ENCODE assay signal across 12 mouse cellular contexts in genomic region chr7:41451864-41452263, GRCm38 (mm10). TPM values are rescaled to one million over a fixed set of nuclear protein-coding genes. Genes with fewer than 3 reads are reported as not detected.
DNase-seq lines count a peak whose midpoint lies in the region; ATAC-seq and TF ChIP-seq lines count a peak whose summit lies in the region.
"Had no signal": no experiment of that assay in that cellular context is flagged by ENCODE, and none has a peak within 500 bp of the region (broad histone marks: within the 10 kb centered on the region; RNA-seq: fewer than 3 reads in every experiment).

No protein-coding gene starts in this region.

- no peaks in the 10 kb centered on the region for H3K4me1 ChIP-seq in forebrain, embryonic 14.5 days (ENCODE audit: control insufficient read depth, insufficient read depth, low read length)
- H3K4me1 ChIP-seq in forebrain, embryonic 16.5 days (replicated peaks; ENCODE audit: control insufficient read depth, insufficient read depth, low read length): no peaks in the 10 kb centered on the region
- no peaks in the 10 kb centered on the region for H3K4me1 ChIP-seq in hindbrain, embryonic 12.5 days
- no peaks in the 10 kb centered on the region for H3K4me1 ChIP-seq in midbrain, embryonic 15.5 days
- H3K4me1 ChIP-seq: limb, embryonic 13.5 days had no signal

- H3K4me2 ChIP-seq in forebrain, embryonic 14.5 days (ENCODE audit: low read length): no peak overlapping the region
- H3K4me2 ChIP-seq in forebrain, embryonic 16.5 days (ENCODE audit: low read length): no peak overlapping the region
- 0 out of 2 replicates have a peak overlapping the region, but pooled peaks have one; percentile 21 for H3K4me2 ChIP-seq in hindbrain, embryonic 12.5 days (replicated peaks)
- peak overlapping the region; percentile 28 for H3K4me2 ChIP-seq in midbrain, embryonic 15.5 days
- H3K4me2 ChIP-seq: limb, embryonic 13.5 days had no signal

- DNase-seq in forebrain, embryonic 14.5 days (ENCODE audit: low spot score): peak; percentile 0
- peak; percentile 22 for DNase-seq in ES-CJ7 (ENCODE audit: low read depth, low spot score)
- no peak for DNase-seq in gastrocnemius, adult 2 months
- DNase-seq in urinary bladder, postnatal 4 days (ENCODE audit: low spot score in 2 of 2): no peak
- no peak for DNase-seq in lung, postnatal 4 days
- DNase-seq: thymus, postnatal 36 days had no signal

- ATAC-seq in forebrain, embryonic 14.5 days: no peak
- no peak for ATAC-seq in forebrain, embryonic 16.5 days
- no peak for ATAC-seq in hindbrain, embryonic 12.5 days (ENCODE audit: low FRiP score)
- ATAC-seq in midbrain, embryonic 15.5 days (replicated peaks): peak; percentile 71; the same call in 1 of the 2 replicates

- intact Hi-C loops in gastrocnemius, adult 2 months (cut with DNase I): no loop called here

- H3K36me3 ChIP-seq in forebrain, embryonic 14.5 days (ENCODE audit: control insufficient read depth, insufficient read depth, low read length): no peaks in the 10 kb centered on the region
- no peaks in the 10 kb centered on the region for H3K36me3 ChIP-seq in forebrain, embryonic 16.5 days (ENCODE audit: control insufficient read depth, insufficient read depth)
- no peaks in the 10 kb centered on the region for H3K36me3 ChIP-seq in hindbrain, embryonic 12.5 days
- H3K36me3 ChIP-seq in midbrain, embryonic 15.5 days (replicated peaks): no peaks in the 10 kb centered on the region
- H3K36me3 ChIP-seq: limb, embryonic 13.5 days had no signal

- 8% methylated on average over 10 of the region's 10 CpGs for WGBS in forebrain, embryonic 14.5 days
- WGBS in forebrain, embryonic 16.5 days: 10% methylated on average over 10 of the region's 10 CpGs
- WGBS in hindbrain, embryonic 12.5 days: 8% methylated on average over 10 of the region's 10 CpGs
- WGBS in midbrain, embryonic 15.5 days: 10% methylated on average over 10 of the region's 10 CpGs

- TF ChIP-seq CTCF in gastrocnemius, adult 2 months (IDR thresholded peaks at IDR 0.05): no peak

- no peaks in the 10 kb centered on the region for H3K27me3 ChIP-seq in forebrain, embryonic 14.5 days (replicated peaks; ENCODE audit: control insufficient read depth, insufficient read depth, low read length)
- H3K27me3 ChIP-seq in forebrain, embryonic 16.5 days (replicated peaks; ENCODE audit: control insufficient read depth, insufficient read depth, low read length): no peaks in the 10 kb centered on the region
- no peaks in the 10 kb centered on the region for H3K27me3 ChIP-seq in hindbrain, embryonic 12.5 days
- no peaks in the 10 kb centered on the region for H3K27me3 ChIP-seq in midbrain, embryonic 15.5 days (replicated peaks)
- H3K27me3 ChIP-seq: limb, embryonic 13.5 days had no signal

- H3K9me3 ChIP-seq in forebrain, embryonic 14.5 days (replicated peaks; ENCODE audit: control insufficient read depth, low read length): 0 out of 2 replicates have a peak, but pooled peaks cover 3% of the 10 kb centered on the region
- peaks cover 2% of the 10 kb centered on the region for H3K9me3 ChIP-seq in forebrain, embryonic 16.5 days (ENCODE audit: control insufficient read depth, low read length)
- H3K9me3 ChIP-seq in hindbrain, embryonic 12.5 days (replicated peaks): peaks cover 8% of the 10 kb centered on the region; the same call in 1 of the 2 replicates
- H3K9me3 ChIP-seq in midbrain, embryonic 15.5 days: 0 out of 2 replicates have a peak, but pooled peaks cover 5% of the 10 kb centered on the region

- H3K9ac ChIP-seq in forebrain, embryonic 14.5 days (ENCODE audit: low read length): no peak overlapping the region
- H3K9ac ChIP-seq in forebrain, embryonic 16.5 days (replicated peaks; ENCODE audit: low read depth, low read length): no peak overlapping the region
- H3K9ac ChIP-seq in hindbrain, embryonic 12.5 days: no peak overlapping the region
- no peak overlapping the region for H3K9ac ChIP-seq in midbrain, embryonic 15.5 days
- H3K9ac ChIP-seq: limb, embryonic 13.5 days had no signal

- no peak overlapping the region for H3K4me3 ChIP-seq in forebrain, embryonic 14.5 days (ENCODE audit: low read depth, low read length)
- no peak overlapping the region for H3K4me3 ChIP-seq in forebrain, embryonic 16.5 days (replicated peaks; ENCODE audit: low read length)
- H3K4me3 ChIP-seq in hindbrain, embryonic 12.5 days: no peak overlapping the region
- H3K4me3 ChIP-seq in midbrain, embryonic 15.5 days: no peak overlapping the region
- H3K4me3 ChIP-seq in gastrocnemius, adult 2 months: no peak overlapping the region
- H3K4me3 ChIP-seq: layer of hippocampus, adult 2 months; limb, embryonic 13.5 days had no signal

- no peak overlapping the region for H3K27ac ChIP-seq in forebrain, embryonic 14.5 days (ENCODE audit: low read depth, low read length)
- H3K27ac ChIP-seq in forebrain, embryonic 16.5 days (ENCODE audit: low read length): no peak overlapping the region
- H3K27ac ChIP-seq in hindbrain, embryonic 12.5 days: no peak overlapping the region
- no peak overlapping the region for H3K27ac ChIP-seq in midbrain, embryonic 15.5 days
- H3K27ac ChIP-seq in gastrocnemius, adult 2 months: no peak overlapping the region
- H3K27ac ChIP-seq: layer of hippocampus, adult 2 months; limb, embryonic 13.5 days had no signal

RNA-seq across cellular contexts. Expression of gene Vmn2r57, which starts 3.4 kb away (rescaled TPM):
- polyA plus RNA-seq in forebrain, embryonic 14.5 days (2014; fragmentation: Nextera tagmentation; extraction: Ambion mirVana): 0.24 and 0.28 TPM in 2 replicates
- 0.29 and 0.48 TPM in 2 replicates for polyA plus RNA-seq in forebrain, embryonic 16.5 days (2015; fragmentation: Nextera tagmentation; extraction: Ambion mirVana)
- polyA plus RNA-seq in hindbrain, embryonic 12.5 days (2016; fragmentation: Nextera tagmentation; extraction: Ambion mirVana): 0.17 and 0.29 TPM in 2 replicates
- 0.42 and 0.57 TPM in 2 replicates for polyA plus RNA-seq in midbrain, embryonic 15.5 days (2015; fragmentation: Nextera tagmentation; extraction: Ambion mirVana)
- under 1 TPM; 0.20 to 0.22 TPM for total RNA-seq in gastrocnemius, adult 2 months (2021)

RNA-seq across cellular contexts. Expression of gene Gm20449, which starts 47.4 kb away (rescaled TPM):
- polyA plus RNA-seq in forebrain, embryonic 14.5 days (2014; fragmentation: Nextera tagmentation; extraction: Ambion mirVana): 0.10 TPM in 1 of 2 replicates, not detected in the other
- 0.07 and 0.10 TPM in 2 replicates for polyA plus RNA-seq in forebrain, embryonic 16.5 days (2015; fragmentation: Nextera tagmentation; extraction: Ambion mirVana)
- 0.09 and 0.12 TPM in 2 replicates for polyA plus RNA-seq in hindbrain, embryonic 12.5 days (2016; fragmentation: Nextera tagmentation; extraction: Ambion mirVana)
- 0.06 and 0.09 TPM in 2 replicates for polyA plus RNA-seq in midbrain, embryonic 15.5 days (2015; fragmentation: Nextera tagmentation; extraction: Ambion mirVana)
- total RNA-seq in gastrocnemius, adult 2 months (2021): under 1 TPM in 1 of 2 experiments, not detected in 1; 0.11 TPM
- total RNA-seq: common myeloid progenitor, adult 5-6 weeks had no signal

RNA-seq across cellular contexts. Expression of gene AW146154, which starts 47.8 kb away (rescaled TPM):
- 5.1 and 5.2 TPM in 2 replicates for polyA plus RNA-seq in forebrain, embryonic 14.5 days (2014; fragmentation: Nextera tagmentation; extraction: Ambion mirVana)
- polyA plus RNA-seq in forebrain, embryonic 16.5 days (2015; fragmentation: Nextera tagmentation; extraction: Ambion mirVana): 4.2 and 5.5 TPM in 2 replicates
- 6.9 and 9.0 TPM in 2 replicates for polyA plus RNA-seq in hindbrain, embryonic 12.5 days (2016; fragmentation: Nextera tagmentation; extraction: Ambion mirVana)
- polyA plus RNA-seq in midbrain, embryonic 15.5 days (2015; fragmentation: Nextera tagmentation; extraction: Ambion mirVana): 3.0 and 5.7 TPM in 2 replicates
- total RNA-seq in gastrocnemius, adult 2 months (2021): 1 to 10 TPM; 4.0 to 4.7 TPM

RNA-seq across cellular contexts. Expression of gene AI987944, which starts 58.7 kb away (rescaled TPM):
- polyA plus RNA-seq in forebrain, embryonic 14.5 days (2014; fragmentation: Nextera tagmentation; extraction: Ambion mirVana): 10.1 and 11.2 TPM in 2 replicates
- polyA plus RNA-seq in forebrain, embryonic 16.5 days (2015; fragmentation: Nextera tagmentation; extraction: Ambion mirVana): 8.8 and 10.2 TPM in 2 replicates
- 7.7 and 8.8 TPM in 2 replicates for polyA plus RNA-seq in hindbrain, embryonic 12.5 days (2016; fragmentation: Nextera tagmentation; extraction: Ambion mirVana)
- polyA plus RNA-seq in midbrain, embryonic 15.5 days (2015; fragmentation: Nextera tagmentation; extraction: Ambion mirVana): 7.5 and 8.6 TPM in 2 replicates
- total RNA-seq in gastrocnemius, adult 2 months (2021): 10 to 100 TPM; 11.0 to 11.1 TPM

Comparison
In these comparisons a context has a peak if more than half of its experiments do, and no peak if none do; other contexts are left out.
1. DNase-seq: peak in forebrain, embryonic 14.5 days (single experiment) and ES-CJ7 (single experiment); none in gastrocnemius, adult 2 months (single experiment), urinary bladder, postnatal 4 days (0 of 2) and lung, postnatal 4 days (0 of 2).
2. H3K4me2 ChIP-seq: peak in hindbrain, embryonic 12.5 days (single experiment) and midbrain, embryonic 15.5 days (single experiment); none in forebrain, embryonic 14.5 days (single experiment) and forebrain, embryonic 16.5 days (single experiment).